Mouse (Mus musculus): ENCODE data around the gene Ccdc43.

- TF ChIP-seq POLR2A (IDR thresholded peaks at IDR 0.05; ENCODE audit: borderline replicate concordance, insufficient read depth, low read length) (no peak), CTCF (IDR thresholded peaks at IDR 0.05; ENCODE audit: borderline replicate concordance, insufficient read depth, low read depth, low read length) (no peak)
These were observed 32.4 kb downstream of the Ccdc43 start for GRCm38 (mm10) chr11:102665151-102665550.
